Mouse (Mus musculus): Measurements from ENCODE around the gene Trmt1l.

- TF ChIP-seq CTCF (conservative IDR thresholded peaks at IDR 0.05 in 1 of 2, IDR thresholded peaks at IDR 0.05 in 1 of 2; ENCODE audit: low read depth in 2 of 2, low read length in 2 of 2) = no peak
- TF ChIP-seq EP300 (IDR thresholded peaks at IDR 0.05; ENCODE audit: low read length) = no peak
- TF ChIP-seq HCFC1 (IDR thresholded peaks at IDR 0.05; ENCODE audit: low read depth, low read length) = no peak
Observed at GRCm38 (mm10) chr1:151429316-151429715, 974 bp downstream of the Trmt1l start.
